Mouse (Mus musculus): ENCODE measurements around the gene Arhgef19.
A peak's percentile ranks its signal among the peaks of the same experiment; 100 is the strongest.

Gene Arhgef19

DNA sequence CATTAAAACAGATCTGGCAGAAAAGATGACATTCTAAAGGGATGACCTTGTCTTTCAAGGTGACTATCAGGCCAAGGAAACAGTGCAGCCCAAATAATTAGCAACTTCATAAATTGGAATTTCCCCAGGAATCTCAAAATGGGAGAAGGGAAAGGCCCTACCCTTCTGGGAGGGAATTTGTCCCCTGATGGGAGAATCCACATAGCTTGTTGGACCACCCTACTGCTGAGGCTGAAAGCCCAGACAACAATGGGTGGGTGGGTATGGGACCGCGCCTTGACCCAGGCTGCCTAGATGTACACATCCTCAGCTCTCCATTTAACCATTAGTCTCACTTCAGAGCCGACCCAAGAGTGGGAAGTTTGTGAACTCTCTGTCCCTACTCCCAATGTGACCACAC, 45.2 kb downstream of the Arhgef19 start:
- DNase-seq (ENCODE audit: inconsistent ontology term), result no peak

DNA sequence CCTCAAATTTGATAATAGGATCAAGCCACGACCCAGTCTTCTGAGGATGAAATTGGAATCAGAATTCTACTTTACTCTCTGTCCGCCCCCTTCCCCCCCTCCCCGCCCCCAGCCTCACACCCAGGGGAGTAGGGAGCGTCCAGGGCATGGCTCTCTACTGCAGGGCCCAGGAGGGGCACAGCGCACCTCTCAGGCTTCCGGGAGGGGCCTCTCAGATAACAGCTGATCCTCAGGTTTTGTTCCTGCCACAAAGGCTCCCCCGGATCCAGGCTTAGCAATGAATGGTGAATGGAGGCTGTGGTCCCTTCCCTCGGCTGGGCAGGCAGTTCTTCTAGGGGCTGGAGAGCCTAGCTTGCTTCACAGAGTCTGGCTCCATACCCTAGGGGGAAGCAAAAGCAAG, 45.8 kb downstream of the Arhgef19 start:
- no peak for DNase-seq (ENCODE audit: inconsistent ontology term)

DNA sequence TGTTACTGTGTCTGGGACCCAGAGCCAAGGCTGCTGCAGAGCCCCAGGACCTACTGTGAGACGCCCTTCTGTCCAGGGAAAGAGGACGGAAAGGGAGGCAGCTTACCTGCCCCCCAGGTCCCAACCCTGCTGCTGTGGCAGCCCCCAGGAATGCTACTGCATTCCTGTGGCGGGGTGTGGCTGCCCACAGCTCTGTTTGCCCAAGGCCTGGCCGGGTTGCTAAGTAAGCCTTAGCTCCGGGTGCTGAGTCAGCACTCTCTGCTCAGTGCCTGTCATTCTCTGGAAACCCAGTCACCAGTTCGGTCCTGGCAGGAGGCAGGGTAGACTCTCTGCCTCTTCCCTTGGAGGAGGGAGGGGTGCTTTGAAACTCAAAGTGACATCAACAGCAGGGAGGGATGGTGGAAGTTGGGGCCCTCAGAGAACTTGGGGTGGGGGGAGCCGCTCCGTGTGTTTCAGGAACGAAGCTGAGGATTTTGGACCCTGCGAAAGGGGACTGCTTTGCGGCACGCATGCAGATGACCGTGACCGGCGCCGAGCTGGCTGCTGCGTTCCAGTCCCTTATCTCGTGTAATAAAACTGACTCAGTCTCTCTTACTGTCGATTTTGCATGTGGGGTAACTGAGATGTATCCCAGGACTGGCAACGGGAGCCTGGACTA, 47.7 kb downstream of the Arhgef19 start:
- DNase-seq (ENCODE audit: inconsistent ontology term), result peak; percentile 84

DNA sequence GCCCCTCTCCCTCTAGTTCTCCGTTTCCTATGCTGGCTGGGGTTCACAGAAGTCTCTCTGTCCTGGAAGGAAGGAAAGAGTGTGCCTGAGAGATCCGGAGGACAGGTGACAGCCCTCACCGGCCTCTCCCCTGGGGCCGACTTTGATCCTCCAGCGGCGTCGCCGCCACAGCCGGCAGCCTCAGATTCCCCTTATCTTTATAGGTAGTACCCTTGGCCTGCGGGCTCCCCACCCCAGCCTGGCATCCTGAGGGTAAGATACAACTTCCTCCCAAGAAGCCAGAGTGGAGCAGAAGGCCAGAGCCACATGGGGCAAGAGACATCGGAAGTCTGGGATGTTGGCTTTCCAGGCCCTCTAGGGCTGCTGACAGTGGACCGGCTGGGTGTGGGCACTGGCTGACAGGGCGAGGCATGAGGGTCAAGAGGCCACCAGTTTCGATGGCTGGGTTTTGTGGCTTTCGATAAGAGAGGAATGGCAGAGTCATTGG, 48.3 kb downstream of the Arhgef19 start:
- no peak for DNase-seq (ENCODE audit: inconsistent ontology term)

DNA sequence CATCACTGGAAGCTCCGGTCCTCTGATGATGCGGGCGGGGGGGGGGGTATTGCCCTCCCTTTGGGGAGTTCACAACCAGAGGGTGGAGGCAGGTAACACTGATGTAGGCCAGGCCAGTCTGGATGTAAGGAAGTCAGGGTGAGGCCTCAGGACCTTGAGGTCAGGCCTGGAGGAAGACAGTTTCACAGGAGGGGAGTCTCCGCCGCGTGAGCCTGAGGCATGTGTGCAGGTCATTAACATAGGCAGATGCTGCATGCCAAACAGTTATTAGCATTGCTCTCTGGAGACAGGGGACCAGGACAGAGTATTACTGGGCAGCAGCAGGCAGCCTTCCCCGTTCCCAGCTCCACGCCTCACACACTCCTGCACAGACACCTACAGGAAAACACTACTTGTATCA, 48.9 kb downstream of the Arhgef19 start:
- DNase-seq (ENCODE audit: inconsistent ontology term), result no peak

DNA sequence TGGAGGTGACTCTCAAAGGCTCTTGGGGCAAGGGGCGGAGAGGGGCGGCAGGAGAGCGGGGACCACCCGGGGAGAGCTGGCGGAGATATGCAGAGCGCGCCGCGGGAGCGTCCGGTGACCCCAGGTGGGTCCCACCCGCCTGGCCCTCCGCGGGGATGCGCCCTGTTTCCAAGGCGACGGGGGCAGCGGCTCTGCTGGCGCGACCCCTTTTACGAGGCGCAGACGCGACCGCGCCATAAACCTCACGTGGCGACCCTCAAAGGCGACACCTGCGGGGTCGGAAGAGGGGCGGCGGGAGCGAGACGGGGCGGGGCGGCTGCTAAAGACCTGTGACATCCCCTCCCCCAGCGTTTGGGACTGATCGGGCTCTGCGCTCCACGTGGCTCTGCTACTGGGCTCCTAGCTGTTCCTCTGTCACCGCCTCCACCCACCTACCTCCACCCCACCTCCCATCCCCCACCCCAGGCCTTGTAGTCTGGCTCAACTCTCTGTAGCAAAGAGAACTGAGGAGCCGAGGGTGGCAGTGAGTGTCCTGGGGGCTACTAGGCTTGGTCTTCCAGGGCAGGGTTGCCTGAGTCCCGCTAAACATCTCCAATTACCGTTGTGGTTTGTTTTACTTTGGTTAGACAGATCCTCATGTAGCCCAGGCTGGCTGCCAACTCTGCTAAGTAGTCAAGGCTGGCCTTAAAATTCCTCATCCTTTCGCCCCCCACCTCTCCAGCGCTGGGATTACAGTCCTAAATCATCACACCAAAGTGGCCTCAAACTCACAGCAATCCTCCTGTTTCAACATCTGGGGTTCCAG, 52.5 kb downstream of the Arhgef19 start:
- DNase-seq (ENCODE audit: inconsistent ontology term), result no peak

DNA sequence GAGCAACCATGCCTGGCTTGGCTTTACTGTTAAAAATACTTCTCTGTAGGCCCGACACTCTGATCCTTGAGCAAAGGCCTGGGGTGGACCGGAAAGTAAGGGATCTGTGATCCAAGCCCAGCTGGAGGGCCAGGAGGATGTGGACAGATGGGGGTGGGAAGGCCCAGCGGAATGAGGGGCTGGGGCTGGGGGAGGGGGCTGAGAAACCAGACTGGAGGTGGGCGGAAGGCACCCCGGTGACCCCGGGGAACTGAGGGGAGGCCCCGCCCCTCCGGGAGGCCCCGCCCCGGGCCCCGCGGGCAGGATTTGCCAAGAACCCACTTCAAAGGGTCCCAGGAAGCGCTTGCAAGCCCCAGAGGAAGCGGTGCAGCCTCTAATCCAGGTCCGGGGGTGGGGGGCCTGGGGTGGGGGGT, 56.5 kb downstream of the Arhgef19 start:
- no peak for DNase-seq (ENCODE audit: inconsistent ontology term)

DNA sequence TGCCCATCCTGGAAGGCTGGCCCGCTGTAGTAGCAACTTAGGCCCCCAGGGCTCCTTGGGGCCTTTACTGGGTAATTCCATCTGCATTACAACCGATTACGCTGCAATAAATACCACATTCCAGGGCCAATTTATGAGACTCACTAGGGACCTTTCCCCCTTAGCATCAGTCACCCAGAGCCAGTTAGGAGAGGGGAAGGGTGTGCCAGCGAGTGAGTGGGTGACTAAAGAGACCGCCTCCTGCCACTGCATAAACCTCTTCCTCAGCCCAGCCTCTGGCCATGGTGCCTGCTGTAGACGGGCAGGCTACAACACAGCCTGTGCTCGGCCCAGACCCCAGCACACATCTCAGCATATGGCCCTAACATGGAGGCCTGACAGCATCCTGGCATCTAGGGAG, 58.6 kb downstream of the Arhgef19 start:
- no peak for DNase-seq (ENCODE audit: inconsistent ontology term)

DNA sequence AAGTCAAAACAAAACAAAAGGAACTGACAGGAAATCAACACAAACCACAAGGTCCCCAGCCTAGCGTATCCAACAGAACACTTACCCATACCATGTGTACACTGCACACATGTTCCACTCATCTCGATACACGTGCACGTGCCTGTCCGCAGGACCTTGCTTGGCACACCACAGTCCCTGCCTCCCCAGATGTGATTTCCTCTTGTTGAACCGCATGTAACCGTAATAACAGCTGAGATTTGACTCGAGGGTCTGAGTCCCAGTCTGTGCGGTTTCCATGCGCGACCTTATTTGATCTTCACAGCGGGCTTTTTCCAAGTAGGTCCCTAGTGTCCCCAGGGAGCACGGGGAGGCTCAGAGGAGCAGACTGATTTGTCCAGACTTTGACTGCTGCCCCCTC, 60.1 kb downstream of the Arhgef19 start:
- DNase-seq (ENCODE audit: inconsistent ontology term), result no peak

DNA sequence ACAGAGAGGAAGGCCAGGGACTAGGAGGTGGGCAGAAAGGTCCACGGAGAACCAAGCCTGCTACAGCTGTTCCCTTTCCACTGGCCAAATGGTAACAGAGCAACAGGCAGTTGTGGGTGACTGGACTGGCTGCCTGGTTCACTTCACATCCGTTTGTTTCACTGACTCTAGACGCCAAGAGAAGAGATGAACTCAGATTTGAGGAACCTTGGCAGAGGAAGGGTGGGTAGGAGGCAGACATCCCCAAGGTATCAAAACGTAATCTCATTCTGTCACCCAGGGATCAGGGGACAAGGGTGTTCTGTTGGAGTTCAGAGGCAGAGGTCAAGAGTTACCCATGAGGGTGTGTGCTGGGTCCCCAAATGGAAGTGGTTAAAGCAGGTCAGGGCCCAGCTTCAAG, 60.9 kb downstream of the Arhgef19 start:
- DNase-seq (ENCODE audit: inconsistent ontology term), result no peak

DNA sequence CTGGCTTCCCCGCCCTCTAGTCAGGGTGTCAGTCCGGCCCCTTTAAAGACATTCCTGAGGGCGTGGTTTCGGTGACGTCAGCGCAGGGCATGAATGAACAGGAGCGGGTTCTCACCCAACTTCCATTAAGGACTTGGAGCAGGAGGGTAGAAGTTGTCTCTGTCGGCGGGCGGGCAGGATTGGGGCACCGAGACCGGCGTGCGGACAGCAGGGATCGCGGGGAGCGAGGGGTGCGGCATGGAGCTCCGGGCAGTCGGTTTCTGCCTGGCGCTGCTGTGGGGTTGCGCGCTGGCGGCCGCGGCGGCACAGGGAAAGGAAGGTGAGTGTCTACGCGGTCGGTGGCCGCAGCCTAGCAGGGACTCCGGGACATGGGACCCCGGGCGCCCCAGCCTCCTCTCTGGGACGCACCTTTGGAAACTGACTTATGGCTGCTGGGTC, 61.8 kb downstream of the Arhgef19 start, which contains the start of gene Epha2:
Epha2 (plus strand) TSS at position 125 of the 438 bp plus-strand sequence.
- DNase-seq (ENCODE audit: inconsistent ontology term), result peak; percentile 94

DNA sequence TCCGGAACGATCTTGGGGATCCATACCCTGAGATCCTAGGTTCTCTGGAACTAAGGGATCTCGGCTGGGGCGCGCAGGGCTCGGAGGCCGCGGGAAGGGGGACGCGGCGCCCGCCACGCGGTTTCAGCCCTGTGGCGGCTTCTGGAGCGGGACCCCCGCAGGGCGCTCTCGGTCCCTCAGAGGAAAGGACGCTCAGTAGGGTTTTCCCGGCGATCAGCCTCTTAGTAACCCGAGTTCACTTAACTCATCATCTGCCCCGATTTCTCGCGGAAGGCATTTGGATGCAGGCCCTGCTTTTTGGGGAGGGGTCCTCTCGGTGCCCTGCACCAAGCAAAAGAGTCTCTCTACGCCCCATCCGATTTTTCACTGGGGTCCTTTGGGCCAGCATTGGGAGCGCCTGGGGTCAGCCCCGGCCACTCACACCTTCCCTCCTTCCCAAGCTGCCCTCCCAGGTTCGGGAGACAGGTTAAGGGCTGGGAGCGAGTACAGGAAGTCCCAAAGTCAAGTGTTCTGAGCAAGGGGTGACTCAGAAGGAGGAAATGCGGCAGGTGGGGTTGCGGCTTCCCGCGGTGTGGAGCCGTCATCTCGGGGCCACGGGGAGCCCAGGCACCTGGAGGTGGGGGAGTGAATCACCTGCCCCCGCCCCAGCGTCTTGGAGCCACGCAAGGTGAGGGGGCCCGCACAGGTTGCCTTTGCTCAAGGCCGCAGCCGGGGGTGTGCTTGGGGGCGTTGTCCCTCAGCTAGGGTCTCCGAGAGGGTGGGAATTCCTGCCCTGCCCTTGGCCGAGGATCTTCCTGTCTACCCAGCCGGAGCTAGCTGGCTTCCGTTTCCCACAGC, 62.5 kb downstream of the Arhgef19 start:
- DNase-seq (ENCODE audit: inconsistent ontology term), result no peak

DNA sequence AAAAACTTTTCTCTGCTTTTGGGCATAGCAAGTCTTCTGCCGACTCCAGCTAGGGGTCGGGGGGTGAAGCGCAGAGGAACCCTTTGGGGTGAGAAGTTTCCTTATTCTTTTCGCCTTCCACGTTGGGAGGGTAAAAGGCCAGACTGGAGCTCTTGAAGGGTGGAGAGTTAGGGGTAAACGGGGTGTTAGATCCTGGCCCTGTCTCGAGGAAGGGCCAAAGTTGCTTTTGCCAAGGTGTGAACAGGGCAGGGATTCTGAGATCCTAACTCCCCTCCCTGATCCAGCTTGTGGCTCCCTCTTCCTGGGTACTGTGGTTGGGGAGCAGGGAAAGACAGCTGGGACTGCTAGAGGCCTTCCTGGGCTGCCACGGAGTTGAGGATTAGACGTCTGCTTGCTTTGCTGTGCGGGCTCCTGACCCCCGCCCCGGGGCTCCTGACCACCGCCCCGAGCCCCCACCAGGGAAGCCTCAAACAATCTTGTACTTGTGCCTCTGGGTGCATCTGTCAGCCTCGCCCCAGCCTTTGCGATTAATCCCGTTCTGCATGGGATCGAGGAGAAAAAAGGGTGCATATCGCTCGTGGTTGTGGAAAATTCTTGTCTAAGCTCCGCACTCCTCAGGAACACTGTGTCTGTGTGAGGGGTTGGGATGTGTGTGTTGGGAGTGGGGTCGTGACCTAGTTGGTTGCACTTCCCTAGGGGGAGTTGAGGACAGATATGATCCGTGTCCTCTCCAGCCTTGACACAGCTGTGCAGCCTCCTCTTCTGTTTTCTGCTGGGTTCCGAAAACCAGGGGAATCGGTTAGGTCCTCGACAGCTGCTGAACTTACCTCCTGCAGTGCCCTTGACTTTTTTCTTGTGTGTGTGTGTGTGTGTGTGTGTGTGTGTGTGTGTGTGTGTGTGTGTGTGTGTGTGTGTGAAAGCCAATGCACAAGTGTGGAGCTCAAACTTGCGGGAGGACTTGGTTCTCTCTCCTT, 63.4 kb downstream of the Arhgef19 start:
- no peak for DNase-seq (ENCODE audit: inconsistent ontology term)

DNA sequence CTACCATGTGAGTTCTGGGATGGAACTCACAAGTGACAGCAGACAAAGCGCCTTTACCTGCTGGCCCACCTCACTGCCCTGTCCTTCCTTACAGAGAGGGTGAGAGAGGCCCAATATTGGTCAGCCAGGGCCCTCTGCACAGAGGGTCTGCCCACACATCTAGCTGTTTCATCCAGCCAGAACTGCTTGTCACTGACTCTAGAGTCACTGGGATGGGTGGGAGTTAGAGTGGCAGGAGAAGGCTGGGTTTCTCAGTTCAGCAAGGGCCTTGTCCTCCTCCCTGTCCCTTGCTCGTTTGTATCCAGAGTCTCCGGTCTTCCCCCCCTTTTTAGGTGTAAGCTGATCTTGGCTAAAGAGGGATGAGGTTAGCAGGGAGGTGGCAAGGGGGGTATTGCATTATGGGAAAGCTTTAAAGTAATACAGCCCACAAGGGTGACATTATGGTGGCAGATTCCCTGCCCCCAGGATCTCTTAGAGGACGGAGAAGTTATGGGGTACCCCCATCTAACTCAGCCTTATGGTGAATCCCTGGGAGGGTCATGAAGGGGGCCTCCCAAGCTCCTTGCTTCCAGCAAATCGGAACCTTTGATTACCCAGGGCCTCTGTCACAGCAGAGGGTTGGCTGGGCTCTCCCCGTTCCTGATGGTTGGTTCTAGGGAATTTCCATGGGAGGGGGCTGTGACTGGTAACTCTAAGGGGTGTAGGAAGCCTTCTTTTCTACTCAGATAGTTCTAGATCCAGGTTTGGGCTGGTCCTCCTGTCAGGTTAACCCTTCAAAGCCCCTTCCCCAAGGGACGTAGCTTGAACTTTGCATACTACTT, 64.3 kb downstream of the Arhgef19 start:
- peak; percentile 63 for DNase-seq (ENCODE audit: inconsistent ontology term)

DNA sequence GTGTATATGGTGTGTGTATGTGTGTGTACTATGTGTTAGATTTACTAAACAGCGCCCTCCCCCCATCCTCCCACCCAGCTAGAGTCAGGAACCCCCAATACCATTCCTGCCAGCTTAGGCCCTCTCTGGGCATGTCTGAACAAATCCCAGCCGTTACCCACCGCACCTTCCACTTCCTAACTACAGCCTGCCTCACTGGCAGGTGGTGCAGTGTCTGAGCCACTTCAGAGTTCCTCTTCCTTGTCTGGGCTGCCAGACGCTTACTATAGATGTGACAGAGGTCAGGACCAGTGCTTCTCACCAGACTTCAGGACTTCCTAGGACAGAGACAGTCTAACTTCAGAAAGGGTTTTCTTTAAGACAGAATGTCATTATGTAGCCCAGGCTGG, 64.9 kb downstream of the Arhgef19 start:
- no peak for DNase-seq (ENCODE audit: inconsistent ontology term)

DNA sequence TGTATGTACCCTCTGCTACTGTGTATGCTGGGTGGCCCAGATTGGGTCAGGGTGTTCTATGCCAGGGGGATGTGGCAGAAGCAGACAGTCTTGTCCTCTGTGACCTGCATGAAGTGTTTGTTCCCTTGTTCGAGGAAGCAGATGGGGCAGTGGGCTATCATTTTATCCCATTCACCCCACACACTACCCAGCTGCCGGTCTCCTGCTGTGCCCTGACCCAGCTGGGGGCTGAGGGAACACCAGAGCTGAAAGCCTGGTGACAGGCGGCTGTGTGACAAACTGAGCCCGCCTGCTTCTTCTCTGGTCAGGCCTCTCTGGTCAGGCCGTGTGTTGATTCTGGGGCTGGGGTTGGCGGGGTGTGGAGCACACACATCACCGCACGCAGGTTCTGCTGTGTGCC, 66.8 kb downstream of the Arhgef19 start:
- peak; percentile 54 for DNase-seq (ENCODE audit: inconsistent ontology term)

All from Muller cell, postnatal 12 days (primary cell).